Mouse (Mus musculus) kidney, postnatal 10 days (tissue): ENCODE data around the gene Fyn.

Source experiments
- DNase-seq: peaks from one replicate; pipeline ENCODE4 v3.0.0; 2021; ENCODE audit warnings: mixed read lengths

Fyn gene

DNA sequence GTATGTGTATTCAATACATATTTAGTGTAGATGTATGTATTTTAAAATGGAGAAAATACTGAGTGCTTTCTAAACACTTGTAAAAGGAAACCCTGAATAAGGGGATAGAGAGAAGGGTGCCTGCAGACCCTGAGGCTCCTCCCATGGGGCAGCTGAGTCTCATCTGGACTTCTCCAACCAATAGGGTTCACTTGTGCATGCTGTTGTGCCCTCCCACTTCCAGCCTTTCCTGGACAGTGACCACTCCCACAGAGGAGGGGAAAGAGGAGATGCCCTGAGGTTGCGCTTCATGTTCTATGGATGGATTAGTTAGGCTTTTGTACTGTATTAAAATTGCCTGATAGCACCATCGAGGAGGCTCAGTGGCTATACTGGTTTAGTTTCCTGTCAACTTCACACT, 213.7 kb downstream of the Fyn start:
- no peak for DNase-seq

DNA sequence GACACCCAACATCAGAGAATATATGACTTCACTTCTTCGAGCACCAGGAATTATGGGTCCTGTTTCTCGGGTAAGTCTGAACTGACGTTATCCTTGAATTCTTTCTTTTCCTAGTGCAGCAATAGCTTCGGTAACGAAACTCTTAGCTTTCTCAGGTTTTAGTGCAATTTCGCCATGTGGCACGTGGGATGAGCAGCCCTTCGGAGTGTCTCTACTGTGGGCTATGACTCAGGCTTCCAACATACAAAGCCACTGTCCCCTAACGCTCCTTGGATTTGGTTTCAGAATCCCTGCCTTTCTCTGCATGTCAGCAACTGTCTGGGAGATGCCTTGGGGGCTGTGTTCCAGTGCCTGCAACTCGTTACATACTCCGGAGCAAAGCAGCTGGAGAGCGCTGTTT, 215.1 kb downstream of the Fyn start:
- DNase-seq, result no peak

DNA sequence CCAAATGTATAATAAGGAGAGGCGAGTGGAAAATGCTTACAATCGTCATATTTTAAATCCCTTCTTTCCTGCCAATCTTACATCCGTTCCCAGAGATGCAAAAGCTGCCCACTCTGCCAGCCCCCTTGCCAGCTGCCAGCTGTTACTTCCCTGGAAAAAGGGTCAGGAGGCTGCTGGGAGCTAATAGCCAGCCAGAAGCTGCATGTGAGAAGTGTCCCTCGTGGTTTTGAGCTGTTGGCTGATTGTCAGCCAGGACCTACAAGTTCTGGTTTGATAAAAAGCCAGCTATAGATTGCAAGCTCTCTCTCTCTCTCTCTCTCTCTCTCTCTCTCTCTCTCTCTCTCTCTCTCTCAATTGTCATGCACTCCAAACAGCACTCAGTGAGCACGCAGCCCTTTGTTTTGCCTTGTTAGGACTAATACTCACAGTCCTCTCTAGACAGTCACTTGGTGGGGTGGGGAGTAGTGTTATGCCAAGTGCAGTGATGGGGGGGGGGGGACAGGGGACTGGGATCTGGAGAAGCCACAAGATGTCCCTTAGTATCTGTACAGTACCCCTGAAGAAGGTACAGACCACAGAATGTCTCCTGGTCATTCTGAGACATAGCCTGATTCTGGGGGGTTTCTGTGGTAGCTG, 218.8 kb downstream of the Fyn start:
- DNase-seq, result no peak

DNA sequence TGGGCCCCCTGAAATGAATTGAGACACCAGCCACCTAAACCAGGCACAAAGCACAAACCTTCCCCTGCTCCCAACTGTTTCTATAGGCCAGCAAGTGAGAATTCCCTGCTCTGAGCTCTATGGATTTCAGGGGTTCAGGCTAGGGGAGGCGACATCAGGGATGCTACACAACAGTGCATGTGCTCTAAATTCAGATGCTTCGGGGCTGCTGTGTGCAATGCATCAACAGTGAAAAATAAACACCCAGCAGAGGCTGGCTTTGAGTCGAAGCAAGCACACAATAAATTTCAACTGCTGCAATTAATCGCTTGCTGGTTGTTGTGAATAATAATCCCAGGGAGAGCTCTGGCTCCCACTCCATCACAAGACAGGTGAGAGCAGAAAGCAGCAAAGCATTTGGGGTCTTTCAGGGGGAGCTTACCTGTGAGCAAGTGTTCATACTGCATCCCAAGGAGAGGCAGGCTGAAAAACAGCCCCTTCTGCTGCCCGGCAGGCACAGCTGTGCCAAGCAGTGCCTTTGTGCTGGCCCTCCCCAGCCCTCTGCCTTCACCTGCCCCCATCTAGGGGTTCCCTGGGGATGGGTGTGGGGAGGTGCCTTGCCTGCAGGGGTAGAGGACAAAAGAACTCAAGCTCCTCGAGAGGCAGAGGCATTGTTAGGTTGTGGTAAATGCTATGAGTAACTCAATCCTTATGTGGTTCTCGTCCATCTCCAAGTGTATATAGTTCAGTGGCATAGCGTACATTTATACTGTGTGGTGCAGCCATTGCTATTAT, 219.5 kb downstream of the Fyn start:
- DNase-seq, result no peak

DNA sequence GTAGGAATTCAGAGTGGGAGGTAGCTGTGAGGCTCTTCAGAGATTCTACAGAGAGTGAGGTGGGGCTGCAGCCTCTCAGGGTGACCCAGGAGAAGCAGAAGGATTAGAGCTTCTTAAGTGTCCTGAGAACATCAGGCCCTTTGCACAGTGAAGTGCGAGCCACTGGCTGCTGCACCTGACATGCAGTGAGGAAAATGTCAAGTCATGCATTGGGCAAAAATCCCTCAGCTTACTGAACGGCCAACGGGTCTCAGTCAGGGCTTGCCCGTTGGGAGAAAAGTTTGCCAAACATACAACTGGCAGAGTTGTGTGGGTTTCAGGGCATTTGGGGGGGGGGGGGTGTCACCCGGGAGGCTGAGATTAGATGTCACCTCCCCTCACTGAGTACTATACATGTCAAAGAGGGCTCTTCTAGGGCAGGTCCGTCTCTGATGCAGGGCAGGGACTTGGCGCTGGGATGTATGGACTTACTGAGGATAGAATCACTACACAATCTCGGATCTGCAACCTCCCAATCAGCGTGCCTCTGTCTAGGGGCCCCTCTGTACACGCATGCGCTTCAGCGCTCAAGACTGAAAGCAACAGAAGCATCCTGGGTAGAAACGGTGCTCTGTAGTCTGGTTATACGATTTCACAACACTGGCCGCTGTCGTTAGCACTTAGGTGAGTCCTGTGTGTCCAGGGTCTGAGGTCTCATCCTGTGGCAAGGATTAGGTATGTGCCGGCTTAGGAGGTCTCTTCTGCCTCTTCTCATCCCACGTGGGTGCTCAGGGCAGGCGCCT, 221.3 kb downstream of the Fyn start:
- no peak for DNase-seq

DNA sequence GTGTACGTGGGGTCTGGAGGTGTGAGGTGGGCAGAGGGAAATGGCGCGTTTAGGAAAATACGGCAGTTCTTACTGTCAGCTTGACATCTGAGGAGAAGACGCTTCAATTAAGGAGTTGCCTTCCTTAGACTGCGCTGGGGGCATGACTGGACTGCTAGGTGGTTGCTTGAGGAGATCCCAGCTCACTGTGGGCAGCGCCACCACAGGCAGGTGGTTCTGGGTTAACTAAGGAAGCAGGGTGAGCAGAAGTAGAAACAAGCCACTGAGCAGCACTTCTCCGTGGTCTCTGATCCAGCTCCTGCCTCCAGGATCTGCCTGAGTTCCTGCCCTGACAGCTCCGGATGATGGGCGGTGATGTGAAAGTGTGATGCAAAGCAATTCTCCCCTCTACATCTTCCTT, 222.0 kb downstream of the Fyn start:
- DNase-seq, result no peak

DNA sequence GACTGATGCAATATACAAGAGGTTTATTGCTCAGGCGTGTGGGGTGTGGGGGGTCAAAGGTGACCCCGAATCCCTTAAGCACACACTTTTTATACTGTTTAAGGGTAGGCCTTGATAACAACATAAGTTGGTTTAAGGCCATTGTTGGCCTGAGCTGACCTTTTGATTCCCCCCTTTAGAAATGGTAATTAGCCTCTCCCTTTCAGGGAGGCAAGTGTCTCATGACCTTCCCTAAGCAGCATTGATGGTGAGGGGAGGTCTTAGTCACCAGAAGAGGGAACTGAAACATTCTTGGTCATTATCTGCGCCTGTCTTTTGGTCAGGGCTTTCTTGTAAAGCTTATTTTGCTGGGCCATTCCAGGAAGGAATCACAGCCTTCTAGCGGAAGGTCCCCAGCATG, 223.8 kb downstream of the Fyn start:
- no peak for DNase-seq

DNA sequence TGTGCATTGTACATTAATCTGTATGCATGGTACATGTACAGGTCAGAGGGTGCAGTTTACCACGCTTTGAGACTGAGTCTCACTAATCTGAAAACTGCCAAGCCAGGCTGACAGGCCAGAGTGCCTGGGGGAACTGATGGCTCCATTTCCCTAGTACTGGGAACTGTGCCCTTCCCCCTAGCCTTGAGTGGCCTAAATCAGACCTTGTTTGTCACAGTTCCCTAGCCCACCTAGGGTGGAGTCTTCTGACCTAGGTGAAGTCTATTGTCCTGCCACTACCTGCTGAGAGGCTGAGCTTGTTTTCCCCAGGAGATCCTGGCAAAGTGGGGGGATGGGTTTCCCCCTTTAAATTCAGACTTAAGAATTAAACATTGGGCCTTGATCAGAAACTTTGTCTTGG, 226.1 kb downstream of the Fyn start:
- no peak for DNase-seq

DNA sequence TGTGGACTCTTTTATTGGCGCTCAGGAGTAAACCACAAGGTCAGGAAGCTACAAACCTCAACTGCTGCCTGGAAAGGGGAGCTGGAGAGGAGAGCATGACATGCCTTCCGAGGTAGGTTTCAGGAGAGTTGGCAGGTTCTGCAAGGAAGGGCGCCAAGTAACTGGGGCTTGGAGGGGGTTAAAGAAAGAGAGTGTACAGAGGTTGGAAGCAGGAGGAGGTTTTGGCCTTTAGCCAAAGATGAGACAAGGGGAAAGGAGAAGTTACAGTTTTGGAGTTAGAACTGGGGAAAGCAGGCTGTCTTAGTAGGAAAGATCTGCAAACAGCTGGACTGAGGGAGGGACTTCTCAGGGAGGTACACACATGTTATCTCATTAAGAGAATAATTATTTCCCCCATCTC, 227.2 kb downstream of the Fyn start:
- no peak for DNase-seq

DNA sequence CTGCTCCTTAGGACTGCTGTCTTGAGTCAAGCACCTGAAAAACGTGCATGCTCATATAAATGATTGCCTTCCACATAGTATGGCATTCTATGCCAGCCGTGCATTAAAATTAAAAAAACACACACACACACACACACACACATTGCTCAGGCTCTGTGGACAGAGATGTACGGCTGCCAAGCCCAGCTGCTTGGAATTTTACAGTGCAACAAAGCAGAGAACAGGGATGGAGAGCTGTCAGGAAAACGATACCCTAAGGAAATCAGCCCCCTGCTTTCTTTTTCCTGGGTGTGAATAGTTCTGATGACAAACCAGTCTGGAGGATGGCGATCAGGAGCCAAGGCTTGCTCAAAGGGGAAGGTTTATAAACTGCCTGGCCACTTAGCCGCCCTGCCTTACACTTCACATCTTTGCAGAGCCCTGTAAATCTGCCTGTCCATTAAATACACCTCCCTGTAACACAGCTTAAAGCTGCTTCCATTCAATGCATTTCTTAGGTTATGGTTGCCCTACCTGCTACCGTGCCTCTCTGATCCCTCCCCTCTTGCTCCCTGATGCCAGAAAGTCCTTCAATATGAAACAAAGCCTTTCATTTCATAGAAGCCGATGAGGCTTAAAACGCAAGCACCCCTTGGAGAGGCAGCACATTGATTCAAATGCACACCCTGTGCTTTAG, 228.6 kb downstream of the Fyn start:
- no peak for DNase-seq

DNA sequence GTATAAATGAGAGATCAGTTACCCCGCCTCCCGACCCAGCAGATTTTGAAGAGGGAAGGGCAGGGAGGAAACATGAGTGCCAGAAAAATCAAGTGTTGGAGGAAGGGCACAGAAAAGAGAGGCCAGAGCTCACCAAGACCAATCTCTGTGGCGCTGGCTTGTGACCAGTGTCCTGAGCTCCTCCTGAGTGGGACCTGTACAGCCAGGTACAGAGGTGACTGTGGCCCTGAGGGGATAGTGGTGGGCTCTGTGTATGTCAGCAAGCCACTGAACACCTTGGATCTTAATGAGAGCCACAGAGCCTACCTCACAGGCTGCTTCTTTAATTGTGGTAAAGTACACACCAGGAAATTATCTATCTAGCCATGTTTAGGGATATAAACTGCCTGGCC, 229.1 kb downstream of the Fyn start:
- no peak for DNase-seq

DNA sequence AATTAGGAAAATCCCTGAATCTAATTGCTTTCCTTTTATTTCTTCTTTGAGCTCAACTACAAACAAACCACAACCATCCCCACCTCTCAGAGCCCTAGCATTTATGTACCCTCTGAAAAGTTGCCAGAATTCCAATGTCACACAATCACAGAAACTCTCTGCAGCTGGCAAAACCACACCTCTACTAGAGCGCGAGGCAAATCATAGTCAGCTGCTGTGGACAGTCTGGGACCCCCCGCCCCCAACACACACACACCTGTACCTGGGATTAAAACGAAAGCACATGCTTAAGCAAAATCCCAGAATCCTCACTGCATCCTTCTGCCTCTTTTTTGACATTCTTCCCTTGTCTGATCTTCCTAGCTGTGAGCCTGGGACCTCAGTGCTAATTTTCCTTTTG, 230.9 kb downstream of the Fyn start:
- no peak for DNase-seq

DNA sequence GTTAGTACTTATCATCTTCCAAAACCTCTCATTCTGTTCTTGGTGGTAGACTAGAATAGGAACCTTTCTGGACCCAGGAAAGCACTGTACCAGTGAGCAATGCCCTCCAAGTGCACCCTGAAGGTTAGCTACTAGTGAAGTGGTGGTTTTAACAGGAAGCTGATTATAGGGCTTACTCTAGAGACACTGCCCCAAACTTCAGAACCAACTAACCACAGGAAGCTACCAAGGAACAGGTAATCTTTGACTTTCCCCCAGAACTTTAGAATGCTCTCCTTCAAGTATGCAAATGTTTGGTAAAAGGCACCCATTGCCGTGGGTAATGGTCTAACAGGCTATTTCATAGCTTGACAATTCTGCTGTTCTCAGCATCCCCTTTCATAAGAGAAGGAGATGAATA, 231.5 kb downstream of the Fyn start:
- no peak for DNase-seq

DNA sequence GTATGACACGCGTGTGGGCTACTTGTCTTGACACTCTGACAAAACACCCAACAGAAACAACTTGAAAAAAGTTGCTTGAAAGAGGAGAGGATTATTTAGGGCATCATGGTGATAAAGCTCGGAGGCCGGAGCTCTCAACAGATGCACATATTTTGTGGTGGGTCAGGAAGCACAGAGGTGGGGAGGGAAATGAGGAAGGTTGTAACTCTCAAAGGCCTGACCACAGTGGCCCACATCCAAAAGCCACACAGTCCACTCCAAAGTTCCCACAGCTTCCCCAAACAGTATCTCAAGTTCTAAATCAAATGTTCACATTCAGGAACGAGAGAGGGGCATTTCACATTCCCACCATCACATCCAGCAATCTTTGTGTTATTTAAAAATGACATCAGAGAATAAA, 232.4 kb downstream of the Fyn start:
- peak; percentile 47 for DNase-seq

DNA sequence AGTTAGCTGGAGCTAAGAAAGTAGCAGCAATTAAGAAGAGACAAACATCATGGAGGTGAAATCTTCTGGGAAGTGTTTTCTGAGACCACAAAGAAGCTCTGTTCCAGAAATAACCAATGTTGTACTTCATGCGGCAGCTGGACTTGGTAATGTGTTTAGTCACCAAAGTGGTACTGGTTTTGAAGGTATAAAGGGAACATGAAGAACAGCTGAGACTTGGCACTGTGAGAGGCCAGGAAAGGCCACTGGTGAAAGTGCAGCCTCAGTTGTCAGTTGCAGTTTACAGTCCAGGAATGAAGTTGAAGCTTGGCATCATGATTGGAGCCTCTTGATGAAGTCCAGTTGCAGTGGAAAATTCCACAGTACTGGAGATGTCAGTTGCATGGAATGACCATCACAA, 237.8 kb downstream of the Fyn start:
- no peak for DNase-seq

DNA sequence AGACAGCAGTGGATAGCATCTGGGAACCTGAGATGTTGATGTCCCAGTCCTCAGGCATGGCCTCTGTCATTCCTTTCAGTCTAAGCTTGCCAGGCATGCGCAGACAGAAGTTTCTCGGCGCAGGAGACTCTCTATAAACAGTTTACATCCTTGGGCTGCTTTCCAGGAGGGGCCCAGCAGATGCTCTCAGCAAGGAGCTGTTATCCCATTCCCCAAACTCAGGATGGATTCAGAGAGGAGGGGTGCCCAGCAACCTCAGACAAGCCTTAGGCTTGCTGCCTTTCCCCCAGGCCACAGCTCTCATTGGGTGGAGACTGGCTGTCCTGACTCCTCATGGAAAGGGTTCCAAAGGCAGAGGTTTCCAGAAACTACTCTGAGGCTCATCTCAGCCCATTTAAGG, 242.6 kb downstream of the Fyn start:
- DNase-seq, result no peak

DNA sequence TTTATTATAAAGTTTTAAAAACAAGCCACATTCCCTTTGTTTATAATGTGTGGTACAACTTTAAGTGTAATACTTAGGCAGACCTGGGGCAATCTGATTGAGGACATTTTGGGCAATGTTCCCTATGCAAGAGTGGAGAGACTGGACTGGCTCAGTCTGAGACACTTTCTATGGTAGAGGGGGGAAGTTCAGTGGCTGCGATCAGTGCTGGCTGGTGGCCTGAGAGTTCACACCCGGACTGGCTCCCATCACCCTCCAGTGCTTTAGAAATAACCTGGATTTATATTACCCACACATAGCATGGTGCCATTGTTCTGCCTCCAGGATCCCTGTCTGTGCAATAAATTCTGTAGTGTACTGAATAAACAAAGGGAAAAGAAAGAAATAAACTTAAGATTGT, 243.5 kb downstream of the Fyn start:
- no peak for DNase-seq

DNA sequence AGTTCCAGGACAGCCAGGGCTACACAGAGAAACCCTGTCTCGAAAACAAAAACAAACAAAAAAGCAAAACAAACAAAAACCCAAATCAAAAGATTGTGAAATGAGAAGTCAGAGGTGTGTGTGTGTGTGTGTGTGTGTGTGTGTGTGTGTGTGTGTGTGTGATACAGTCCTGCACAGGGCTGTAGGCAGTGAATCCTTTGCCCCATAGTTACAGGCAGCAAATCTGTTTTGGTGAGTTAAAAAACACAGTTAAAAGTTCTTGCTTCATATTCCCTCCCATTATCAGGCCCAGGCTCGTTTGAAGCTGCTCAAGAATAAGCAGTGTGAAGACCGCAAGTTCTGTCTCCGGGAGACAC, 244.0 kb downstream of the Fyn start, which contains the start of gene Traf3ip2:
Traf3ip2 (plus strand) TSS at position 302 of the 356 bp plus-strand sequence.
- no peak for DNase-seq

DNA sequence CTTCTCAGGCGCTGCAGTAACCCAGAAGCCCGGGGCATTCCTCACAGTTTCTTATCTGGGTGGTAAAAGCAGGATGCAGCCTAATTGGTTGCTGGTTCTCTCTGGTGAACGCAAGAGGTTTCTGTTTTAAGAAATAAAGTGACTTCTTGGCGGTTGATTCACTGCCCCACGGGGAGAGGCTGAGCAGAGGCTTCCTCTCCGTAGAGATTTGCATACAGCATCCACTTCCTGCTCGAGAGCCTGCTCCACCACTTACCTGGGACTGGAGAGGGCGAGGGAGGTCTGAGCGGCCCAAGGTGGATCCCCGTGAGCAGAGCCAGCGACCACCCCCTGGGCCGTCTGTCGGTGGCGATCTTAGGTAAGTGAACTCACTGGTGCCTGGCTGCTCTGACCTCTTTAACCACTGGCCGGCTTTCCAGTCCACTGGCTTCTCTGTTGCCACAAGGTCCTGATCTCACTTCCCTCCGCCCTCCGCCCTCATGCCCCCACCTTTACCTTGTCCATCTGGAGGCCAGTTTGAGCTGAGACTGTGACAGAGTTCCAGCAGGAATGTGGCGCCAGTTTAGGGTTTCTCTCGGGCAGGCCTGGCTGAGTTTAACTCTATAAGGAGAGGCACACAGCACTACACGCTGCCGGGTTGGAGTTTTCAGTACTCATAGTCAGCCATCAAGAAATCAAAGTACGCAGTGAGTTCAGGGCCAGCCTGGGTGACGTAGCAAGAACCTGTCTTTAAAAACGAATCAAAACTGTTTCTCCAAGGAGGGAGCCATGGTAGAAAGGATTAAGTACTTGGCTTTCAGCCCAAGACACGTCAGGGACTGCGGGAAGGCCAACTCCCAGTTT, 244.6 kb downstream of the Fyn start:
- DNase-seq, result peak; percentile 84

DNA sequence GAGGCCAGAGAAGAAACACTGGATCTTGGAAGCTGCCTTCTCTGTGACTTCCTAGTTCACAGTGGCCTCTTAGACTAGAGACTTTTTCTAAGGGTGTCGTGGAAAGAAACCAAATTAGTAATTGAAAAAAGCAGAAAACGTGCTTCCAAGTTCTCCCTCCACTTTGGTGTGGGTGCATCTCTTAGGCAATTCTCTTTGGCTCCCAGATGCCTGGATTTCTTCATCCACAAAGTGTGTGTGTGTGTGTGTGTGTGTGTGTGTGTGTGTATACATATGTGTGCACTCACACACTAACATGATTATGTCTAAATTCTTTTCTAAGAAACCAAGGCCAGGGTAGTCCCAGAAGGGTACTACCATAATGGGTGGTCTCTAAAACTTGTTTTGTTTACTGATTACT, 245.3 kb downstream of the Fyn start:
- no peak for DNase-seq

DNA sequence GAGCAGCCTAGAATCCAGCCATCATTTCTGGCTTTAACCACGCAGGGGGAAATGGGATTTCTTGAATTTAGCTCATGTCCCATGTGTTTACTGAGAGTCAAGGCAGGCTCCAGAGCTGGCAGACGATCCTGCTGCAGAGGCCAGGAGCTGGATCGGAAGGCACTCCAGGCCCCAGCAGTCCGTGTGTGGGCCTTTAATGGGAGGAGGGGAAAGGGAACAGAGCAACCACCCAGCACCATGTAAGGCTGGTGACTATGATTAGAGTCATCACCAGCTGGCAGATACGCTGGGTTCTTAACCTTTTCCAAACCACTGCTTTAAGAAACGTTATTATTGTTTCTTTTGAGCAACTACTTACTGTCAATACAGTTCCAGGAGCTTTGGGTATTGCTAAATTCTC, 246.0 kb downstream of the Fyn start:
- DNase-seq, result peak; percentile 74
